Mouse (Mus musculus): ENCODE measurements around the gene Slit3. TPM values are rescaled to one million over a fixed set of nuclear protein-coding genes. Genes with fewer than 3 reads are reported as not detected.

Gene Slit3
- polyA plus RNA-seq, 1 experiment from 2014 or later = 24.1 TPM

GRCm38 (mm10) chr11:35251910-35252309 lies 130.9 kb downstream of the Slit3 start:
- DNase-seq (ENCODE audit: low spot score) (no peak), ATAC-seq (ENCODE audit: low read depth) (no peak)
- H3K36me3 ChIP-seq (ENCODE audit: control insufficient read depth, insufficient read depth, low read length) = no peaks in the 10 kb centered on the region
- no peak overlapping the region for H3K9ac ChIP-seq (ENCODE audit: low read depth, low read length)
- H3K9me3 ChIP-seq (ENCODE audit: control insufficient read depth, low read length) = no peaks in the 10 kb centered on the region
- no peak overlapping the region for H3K27ac ChIP-seq (replicated peaks; ENCODE audit: low read depth, low read length)
- no peak overlapping the region for H3K4me3 ChIP-seq (ENCODE audit: low read depth, low read length)
- no peak overlapping the region for H3K4me2 ChIP-seq (ENCODE audit: low read depth, low read length)
- H3K27me3 ChIP-seq (replicated peaks; ENCODE audit: control insufficient read depth, insufficient read depth, low read length) = no peaks in the 10 kb centered on the region
- H3K4me1 ChIP-seq (ENCODE audit: control insufficient read depth, insufficient read depth, low read length) = peaks cover 18% of the 10 kb centered on the region
- 71% methylated on average over 4 of the region's 4 CpGs for WGBS

- no peak overlapping the region for H3K4me2 ChIP-seq (ENCODE audit: low read depth, low read length)
- H3K4me1 ChIP-seq (ENCODE audit: control insufficient read depth, insufficient read depth, low read length) = peaks cover 12% of the 10 kb centered on the region; the same call in 1 of the 2 replicates
- DNase-seq (ENCODE audit: low spot score) (peak; percentile 31), ATAC-seq (ENCODE audit: low read depth) (no peak)
- H3K9ac ChIP-seq (ENCODE audit: low read depth, low read length) = no peak overlapping the region
- H3K4me3 ChIP-seq (ENCODE audit: low read depth, low read length) = no peak overlapping the region
- H3K27me3 ChIP-seq (replicated peaks; ENCODE audit: control insufficient read depth, insufficient read depth, low read length) = no peaks in the 10 kb centered on the region
- no peaks in the 10 kb centered on the region for H3K9me3 ChIP-seq (ENCODE audit: control insufficient read depth, low read length)
- no peaks in the 10 kb centered on the region for H3K36me3 ChIP-seq (ENCODE audit: control insufficient read depth, insufficient read depth, low read length)
- no peak overlapping the region for H3K27ac ChIP-seq (replicated peaks; ENCODE audit: low read depth, low read length)
- WGBS = 40% methylated on average over 6 of the region's 6 CpGs
Measured at GRCm38 (mm10) chr11:35257351-35257750, 136.3 kb downstream of the Slit3 start.

- H3K27me3 ChIP-seq (replicated peaks; ENCODE audit: control insufficient read depth, insufficient read depth, low read length) = no peaks in the 10 kb centered on the region
- DNase-seq (ENCODE audit: low spot score) (no peak), ATAC-seq (ENCODE audit: low read depth) (no peak)
- no peaks in the 10 kb centered on the region for H3K9me3 ChIP-seq (ENCODE audit: control insufficient read depth, low read length)
- no peak overlapping the region for H3K27ac ChIP-seq (replicated peaks; ENCODE audit: low read depth, low read length)
- no peak overlapping the region for H3K9ac ChIP-seq (ENCODE audit: low read depth, low read length)
- H3K4me2 ChIP-seq (ENCODE audit: low read depth, low read length) = no peak overlapping the region
- H3K4me1 ChIP-seq (ENCODE audit: control insufficient read depth, insufficient read depth, low read length) = peaks cover 12% of the 10 kb centered on the region; the same call in 1 of the 2 replicates
- 87% methylated on average over 10 of the region's 10 CpGs for WGBS
- H3K4me3 ChIP-seq (ENCODE audit: low read depth, low read length) = no peak overlapping the region
- H3K36me3 ChIP-seq (ENCODE audit: control insufficient read depth, insufficient read depth, low read length) = no peaks in the 10 kb centered on the region
Measured at GRCm38 (mm10) chr11:35261562-35262087, 140.6 kb downstream of the Slit3 start.

- Histone ChIP-seq H3K9ac (ENCODE audit: low read depth, low read length) (no peak overlapping the region), H3K4me1 (ENCODE audit: control insufficient read depth, insufficient read depth, low read length) (peaks cover 11% of the 10 kb centered on the region; the same call in 1 of the 2 replicates), H3K36me3 (ENCODE audit: control insufficient read depth, insufficient read depth, low read length) (no peaks in the 10 kb centered on the region), H3K27me3 (replicated peaks; ENCODE audit: control insufficient read depth, insufficient read depth, low read length) (no peaks in the 10 kb centered on the region), H3K27ac (replicated peaks; ENCODE audit: low read depth, low read length) (no peak overlapping the region), H3K9me3 (ENCODE audit: control insufficient read depth, low read length) (no peaks in the 10 kb centered on the region), H3K4me3 (ENCODE audit: low read depth, low read length) (no peak overlapping the region), H3K4me2 (ENCODE audit: low read depth, low read length) (no peak overlapping the region)
- no peak for DNase-seq (ENCODE audit: low spot score)
- no peak for ATAC-seq (ENCODE audit: low read depth)
- 69% methylated on average over 12 of the region's 12 CpGs for WGBS
Measured at GRCm38 (mm10) chr11:35262289-35262941, 141.4 kb downstream of the Slit3 start.

GRCm38 (mm10) chr11:35264749-35265148 lies 143.7 kb downstream of the Slit3 start:
- Histone ChIP-seq H3K27ac (replicated peaks; ENCODE audit: low read depth, low read length) (no peak overlapping the region), H3K36me3 (ENCODE audit: control insufficient read depth, insufficient read depth, low read length) (no peaks in the 10 kb centered on the region), H3K9me3 (ENCODE audit: control insufficient read depth, low read length) (no peaks in the 10 kb centered on the region), H3K9ac (ENCODE audit: low read depth, low read length) (no peak overlapping the region), H3K4me2 (ENCODE audit: low read depth, low read length) (no peak overlapping the region), H3K27me3 (replicated peaks; ENCODE audit: control insufficient read depth, insufficient read depth, low read length) (no peaks in the 10 kb centered on the region), H3K4me1 (ENCODE audit: control insufficient read depth, insufficient read depth, low read length) (0 out of 2 replicates have a peak, but pooled peaks cover 8% of the 10 kb centered on the region), H3K4me3 (ENCODE audit: low read depth, low read length) (no peak overlapping the region)
- ATAC-seq (ENCODE audit: low read depth) (no peak), DNase-seq (ENCODE audit: low spot score) (no peak)
- WGBS = 92% methylated on average over 3 of the region's 3 CpGs

GRCm38 (mm10) chr11:35270396-35270795 lies 149.4 kb downstream of the Slit3 start:
- DNase-seq (ENCODE audit: low spot score) = no peak
- H3K9ac ChIP-seq (ENCODE audit: low read depth, low read length) = no peak overlapping the region
- no peak overlapping the region for H3K4me3 ChIP-seq (ENCODE audit: low read depth, low read length)
- no peaks in the 10 kb centered on the region for H3K27me3 ChIP-seq (replicated peaks; ENCODE audit: control insufficient read depth, insufficient read depth, low read length)
- H3K9me3 ChIP-seq (ENCODE audit: control insufficient read depth, low read length) = no peaks in the 10 kb centered on the region
- peaks cover 18% of the 10 kb centered on the region for H3K4me1 ChIP-seq (ENCODE audit: control insufficient read depth, insufficient read depth, low read length)
- ATAC-seq (ENCODE audit: low read depth) = no peak
- no peaks in the 10 kb centered on the region for H3K36me3 ChIP-seq (ENCODE audit: control insufficient read depth, insufficient read depth, low read length)
- H3K27ac ChIP-seq (replicated peaks; ENCODE audit: low read depth, low read length) = no peak overlapping the region
- no peak overlapping the region for H3K4me2 ChIP-seq (ENCODE audit: low read depth, low read length)
- 80% methylated on average over 9 of the region's 9 CpGs for WGBS

- no peak overlapping the region for H3K4me2 ChIP-seq (ENCODE audit: low read depth, low read length)
- no peak overlapping the region for H3K27ac ChIP-seq (replicated peaks; ENCODE audit: low read depth, low read length)
- ATAC-seq (ENCODE audit: low read depth) (no peak), DNase-seq (ENCODE audit: low spot score) (peak; percentile 48)
- H3K4me1 ChIP-seq (ENCODE audit: control insufficient read depth, insufficient read depth, low read length) = peaks cover 18% of the 10 kb centered on the region
- H3K9me3 ChIP-seq (ENCODE audit: control insufficient read depth, low read length) = no peaks in the 10 kb centered on the region
- no peaks in the 10 kb centered on the region for H3K36me3 ChIP-seq (ENCODE audit: control insufficient read depth, insufficient read depth, low read length)
- no peak overlapping the region for H3K4me3 ChIP-seq (ENCODE audit: low read depth, low read length)
- no peak overlapping the region for H3K9ac ChIP-seq (ENCODE audit: low read depth, low read length)
- 32% methylated on average over 10 of the region's 10 CpGs for WGBS
- H3K27me3 ChIP-seq (replicated peaks; ENCODE audit: control insufficient read depth, insufficient read depth, low read length) = no peaks in the 10 kb centered on the region
Measured at GRCm38 (mm10) chr11:35273416-35273815, 152.4 kb downstream of the Slit3 start.

GRCm38 (mm10) chr11:35274036-35274435 lies 153.0 kb downstream of the Slit3 start:
- H3K27me3 ChIP-seq (replicated peaks; ENCODE audit: control insufficient read depth, insufficient read depth, low read length) = no peaks in the 10 kb centered on the region
- no peak overlapping the region for H3K4me3 ChIP-seq (ENCODE audit: low read depth, low read length)
- no peaks in the 10 kb centered on the region for H3K36me3 ChIP-seq (ENCODE audit: control insufficient read depth, insufficient read depth, low read length)
- ATAC-seq (ENCODE audit: low read depth) (no peak), DNase-seq (ENCODE audit: low spot score) (no peak)
- H3K4me2 ChIP-seq (ENCODE audit: low read depth, low read length) = no peak overlapping the region
- 82% methylated on average over 3 of the region's 3 CpGs for WGBS
- no peak overlapping the region for H3K27ac ChIP-seq (replicated peaks; ENCODE audit: low read depth, low read length)
- no peaks in the 10 kb centered on the region for H3K9me3 ChIP-seq (ENCODE audit: control insufficient read depth, low read length)
- H3K9ac ChIP-seq (ENCODE audit: low read depth, low read length) = no peak overlapping the region
- H3K4me1 ChIP-seq (ENCODE audit: control insufficient read depth, insufficient read depth, low read length) = peaks cover 15% of the 10 kb centered on the region

GRCm38 (mm10) chr11:35275300-35275699 lies 154.3 kb downstream of the Slit3 start:
- H3K4me1 ChIP-seq (ENCODE audit: control insufficient read depth, insufficient read depth, low read length) = peaks cover 15% of the 10 kb centered on the region
- no peaks in the 10 kb centered on the region for H3K36me3 ChIP-seq (ENCODE audit: control insufficient read depth, insufficient read depth, low read length)
- WGBS = 90% methylated on average over 7 of the region's 7 CpGs
- DNase-seq (ENCODE audit: low spot score) = no peak
- no peak overlapping the region for H3K4me2 ChIP-seq (ENCODE audit: low read depth, low read length)
- H3K27me3 ChIP-seq (replicated peaks; ENCODE audit: control insufficient read depth, insufficient read depth, low read length) = no peaks in the 10 kb centered on the region
- H3K9ac ChIP-seq (ENCODE audit: low read depth, low read length) = no peak overlapping the region
- H3K27ac ChIP-seq (replicated peaks; ENCODE audit: low read depth, low read length) = no peak overlapping the region
- no peaks in the 10 kb centered on the region for H3K9me3 ChIP-seq (ENCODE audit: control insufficient read depth, low read length)
- no peak for ATAC-seq (ENCODE audit: low read depth)
- H3K4me3 ChIP-seq (ENCODE audit: low read depth, low read length) = no peak overlapping the region
